Mouse (Mus musculus) G1E (cell line): Measurements from ENCODE around the gene Lrrfip2.

ENCODE experiments used
- CTCF ChIP-seq: IDR thresholded peaks from 2 replicates; pipeline ENCODE4 v1.5.1; 2012; ENCODE audit warnings: low read depth, low read length, inconsistent platforms, mixed read lengths
- GATA1 ChIP-seq: IDR thresholded peaks from 2 replicates; pipeline ENCODE4 v1.6.1; 2012; ENCODE audit warnings: borderline replicate concordance, low read length, inconsistent platforms, mixed read lengths
- TAL1 ChIP-seq: conservative IDR thresholded peaks from 2 replicates; pipeline ENCODE4 v1.6.1; 2012; ENCODE audit warnings: low read depth, low read length, inconsistent platforms, mixed read lengths

DNA sequence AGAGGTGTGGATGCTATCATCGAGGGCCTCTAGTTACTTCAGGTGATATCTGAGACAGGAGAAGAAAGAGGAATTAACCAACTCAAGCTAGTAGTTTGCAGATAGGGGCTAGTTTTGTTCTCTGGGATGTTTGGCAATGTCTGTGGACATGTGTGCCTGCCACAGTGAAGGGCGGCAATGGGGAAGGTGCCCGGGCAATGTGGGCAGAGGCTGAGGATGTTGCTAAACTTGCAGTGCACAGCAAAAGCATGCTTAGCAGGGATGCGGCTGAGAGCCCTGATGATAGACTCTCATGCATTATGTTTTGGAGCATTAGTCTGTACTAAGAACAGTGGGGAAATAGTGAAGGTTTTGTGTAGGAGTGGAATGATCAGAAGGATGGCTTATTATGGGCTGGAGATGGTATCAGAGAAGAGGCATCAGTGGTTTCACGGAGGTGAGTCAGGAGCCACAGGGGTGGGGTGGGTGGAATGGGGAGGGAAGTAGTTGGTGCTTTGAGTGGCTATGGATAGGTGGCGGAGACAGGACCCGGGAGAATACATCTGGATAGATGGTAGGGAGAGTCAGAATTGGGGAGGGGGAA lies 28.9 kb downstream of the Lrrfip2 start:
- TF ChIP-seq CTCF (no peak), GATA1 (no peak), TAL1 (no peak)
